Mouse (Mus musculus): ENCODE data around the gene Caml.
A peak's percentile ranks its signal among the peaks of the same experiment; 100 is the strongest.
"Not testable (repeated sequence)": the region's sequence is repeated elsewhere in the genome, so short reads cannot be mapped to it uniquely, and the experiment has no call there.

Gene Caml

GRCm38 (mm10) chr13:55622649-55623541 lies at the start of gene Caml:
Gene Caml (plus strand): TSS chr13:55623005.
- DNase-seq = peak; percentile 93

- DNase-seq = no peak
These were observed 49.4 kb upstream of the Caml start, which contains the start of gene Tmed9 for GRCm38 (mm10) chr13:55573432-55573831. Gene Tmed9 (plus strand): TSS chr13:55573732.

GRCm38 (mm10) chr13:55574321-55574720 lies 48.5 kb upstream of the Caml start:
- no peak for DNase-seq

- no peak for DNase-seq
These were observed 46.9 kb upstream of the Caml start for GRCm38 (mm10) chr13:55575932-55576331.

GRCm38 (mm10) chr13:55576872-55577271 lies 45.9 kb upstream of the Caml start:
- not testable (repeated sequence) for DNase-seq

GRCm38 (mm10) chr13:55578086-55578485 lies 44.7 kb upstream of the Caml start:
- no peak for DNase-seq

- DNase-seq = peak; percentile 27
These were observed 30.8 kb upstream of the Caml start for GRCm38 (mm10) chr13:55591961-55592490.

GRCm38 (mm10) chr13:55592512-55593253 lies 30.1 kb upstream of the Caml start:
- DNase-seq = peak; percentile 98

GRCm38 (mm10) chr13:55593254-55593747 lies 29.5 kb upstream of the Caml start:
- DNase-seq = no peak

- DNase-seq = no peak
These were observed 27.4 kb upstream of the Caml start for GRCm38 (mm10) chr13:55595375-55595774.

GRCm38 (mm10) chr13:55596802-55597201 lies 26.0 kb upstream of the Caml start:
- DNase-seq = no peak

GRCm38 (mm10) chr13:55599566-55600540 lies 23.0 kb upstream of the Caml start, which contains the start of gene B4galt7:
Gene B4galt7 (plus strand): TSS chr13:55599896.
- peak; percentile 91 for DNase-seq

GRCm38 (mm10) chr13:55600657-55601056 lies 22.1 kb upstream of the Caml start:
- DNase-seq = peak; percentile 20

GRCm38 (mm10) chr13:55601611-55602010 lies 21.2 kb upstream of the Caml start:
- DNase-seq = peak; percentile 84

GRCm38 (mm10) chr13:55604606-55605005 lies 18.2 kb upstream of the Caml start:
- DNase-seq = no peak

- DNase-seq = no peak
These were observed 15.7 kb upstream of the Caml start for GRCm38 (mm10) chr13:55606899-55607623.

- no peak for DNase-seq
These were observed 15.2 kb upstream of the Caml start for GRCm38 (mm10) chr13:55607624-55608006.

GRCm38 (mm10) chr13:55611996-55612395 lies 10.8 kb upstream of the Caml start:
- no peak for DNase-seq

GRCm38 (mm10) chr13:55613471-55613870 lies 9.3 kb upstream of the Caml start:
- DNase-seq = no peak

- DNase-seq = no peak
These were observed 3.5 kb upstream of the Caml start for GRCm38 (mm10) chr13:55619328-55619727.

GRCm38 (mm10) chr13:55620275-55620674 lies 2.5 kb upstream of the Caml start:
- no peak for DNase-seq
